Mouse (Mus musculus): Measurements from ENCODE around the gene Vmn1r165.
"Not testable (repeated sequence)": the region's sequence is repeated elsewhere in the genome, so short reads cannot be mapped to it uniquely, and the experiment has no call there.

Gene Vmn1r165

DNA sequence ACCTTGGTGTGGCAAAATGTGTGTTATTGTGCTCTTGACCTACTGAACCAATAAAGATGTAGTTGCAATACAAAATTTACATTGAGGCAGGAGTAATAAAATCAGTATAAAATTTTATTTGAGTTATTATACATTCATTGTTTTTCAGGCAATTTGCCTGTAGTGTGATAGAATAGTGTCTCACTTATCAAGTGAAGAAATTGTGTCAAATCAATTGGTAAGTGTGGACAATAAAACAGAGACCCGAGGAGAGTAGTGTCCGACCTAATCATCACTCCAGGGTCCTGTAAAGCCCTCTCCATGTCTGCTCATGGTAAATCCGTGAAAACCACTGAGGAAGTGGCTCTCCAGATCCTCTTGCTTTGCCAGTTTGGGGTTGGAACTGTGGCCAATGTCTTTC, at the start of gene Vmn1r165:
TSS of gene Vmn1r165 (plus strand) at position 301 of the 400 bp plus-strand sequence.
- DNase-seq (ENCODE audit: low spot score in 2 of 2): not testable (repeated sequence)

DNA sequence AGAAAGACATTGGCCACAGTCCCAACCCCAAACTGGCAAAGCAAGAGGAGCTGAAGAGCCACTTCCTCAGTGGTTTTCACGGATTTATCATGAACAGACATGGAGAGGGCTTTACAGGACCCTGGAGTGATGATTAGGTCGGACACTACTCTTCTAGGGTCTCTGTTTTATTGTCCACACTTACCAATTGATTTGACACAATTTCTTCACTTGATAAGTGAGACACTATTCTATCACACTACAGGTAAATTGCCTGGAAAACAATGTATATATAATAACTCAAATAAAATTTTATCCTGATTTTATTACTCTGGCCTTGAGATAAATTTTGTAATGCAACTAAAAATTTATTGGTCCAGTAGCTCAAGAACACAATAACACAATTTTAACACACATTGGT, 34.5 kb downstream of the Vmn1r165 start, which contains the start of gene Vmn1r166:
TSS of gene Vmn1r166 (minus strand) at position 101 of the 400 bp plus-strand sequence.
- not testable (repeated sequence) for DNase-seq (ENCODE audit: low spot score in 2 of 2)
